Mouse (Mus musculus) forebrain, embryonic 16.5 days (tissue): Measurements from ENCODE around the gene Kif24. TPM values are rescaled to one million over a fixed set of nuclear protein-coding genes. Genes with fewer than 3 reads are reported as not detected.

Experiments
- ATAC-seq: fragments of 200-750 bp; cut with Nextera tagmentation; 2 replicates; pipeline ENCODE4 v1.8.0; 2017; ENCODE audit warnings: mild to moderate bottlenecking, moderate library complexity
- H3K27ac ChIP-seq: fragments of 300-500 bp; sonication (generic); 2 replicates; pipeline ENCODE4 v1.5.1; 2014; ENCODE audit warnings: low read length, control low read depth
- H3K27me3 ChIP-seq: fragments of 300-500 bp; sonication (generic); replicated peaks from 2 replicates; pipeline ENCODE4 v1.6.1; 2014; ENCODE audit warnings: low read length; ENCODE audit not compliant: control insufficient read depth, insufficient read depth
- H3K36me3 ChIP-seq: fragments of 300-500 bp; sonication (generic); 2 replicates; pipeline ENCODE4 v1.6.1; 2014; ENCODE audit not compliant: control insufficient read depth, insufficient read depth
- H3K4me1 ChIP-seq: fragments of 300-500 bp; sonication (generic); replicated peaks from 2 replicates; pipeline ENCODE4 v1.6.1; 2014; ENCODE audit warnings: low read length; ENCODE audit not compliant: control insufficient read depth, insufficient read depth
- H3K4me2 ChIP-seq: fragments of 300-500 bp; sonication (generic); 2 replicates; pipeline ENCODE4 v1.6.1; 2014; ENCODE audit warnings: mild to moderate bottlenecking, low read length, control low read depth
- H3K4me3 ChIP-seq: fragments of 300-500 bp; sonication (generic); replicated peaks from 2 replicates; pipeline ENCODE4 v1.5.1; 2014; ENCODE audit warnings: mild to moderate bottlenecking, low read length, control low read depth
- H3K9ac ChIP-seq: fragments of 300-500 bp; sonication (generic); replicated peaks from 2 replicates; pipeline ENCODE4 v1.6.1; 2014; ENCODE audit warnings: low read depth, low read length, control low read depth
- H3K9me3 ChIP-seq: fragments of 300-500 bp; sonication (generic); 2 replicates; pipeline ENCODE4 v1.6.1; 2016; ENCODE audit warnings: low read length; ENCODE audit not compliant: control insufficient read depth
- WGBS: fragments of 180-500 bp; shearing (Covaris S2); extraction: QIAGEN DNeasy Blood & Tissue Kit; methylation state at CpG from one replicate; pipeline ENCODE4 v1.1.7; 2014; 5-methylcytosine and 5-hydroxymethylcytosine counted together
- polyA plus RNA-seq: library from polyadenylated mRNA; unstranded; fragments of >200 nt; fragmentation: Nextera tagmentation; extraction: Ambion mirVana; gene quantifications from 2 replicates; pipeline ENCODE4 v1.2.1, GENCODE M21; 2015

Kif24 gene
- polyA plus RNA-seq, 1 experiment from 2014 or later = 4.9 TPM

DNA sequence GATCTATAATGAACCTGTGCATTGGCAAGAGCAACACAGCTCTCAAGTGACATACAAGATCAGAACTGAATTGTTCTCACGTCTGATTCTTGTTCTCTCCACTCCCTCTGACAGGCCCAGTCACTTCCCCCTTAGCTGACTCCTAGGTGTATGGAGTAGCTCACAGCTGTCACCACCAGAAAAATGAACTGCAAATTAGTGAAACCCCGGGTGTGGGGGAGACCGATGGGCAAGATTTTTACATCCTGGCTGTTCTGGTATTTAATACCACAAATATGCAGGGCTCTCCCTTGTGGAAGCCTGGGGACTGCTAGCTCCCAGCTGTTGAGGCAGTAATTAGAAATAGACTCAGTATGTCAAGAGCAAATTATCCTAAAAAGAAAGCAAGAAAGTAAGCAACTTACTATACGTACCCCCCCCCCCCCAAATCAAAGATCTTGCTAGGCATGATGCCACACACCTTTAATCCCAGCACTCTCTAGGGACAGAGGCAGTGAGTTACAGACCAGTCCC is 21.8 kb downstream of the Kif24 start:
- Histone ChIP-seq H3K4me2 (no peak overlapping the region), H3K9me3 (no peaks in the 10 kb centered on the region), H3K4me1 (no peaks in the 10 kb centered on the region), H3K27ac (no peak overlapping the region), H3K36me3 (no peaks in the 10 kb centered on the region), H3K27me3 (no peaks in the 10 kb centered on the region), H3K9ac (no peak overlapping the region), H3K4me3 (no peak overlapping the region)
- 84% methylated on average over 4 of the region's 4 CpGs for WGBS
- ATAC-seq = no peak

GRCm38 (mm10) chr4:41438931-41439330 is 25.8 kb downstream of the Kif24 start:
- Histone ChIP-seq H3K27me3 (no peaks in the 10 kb centered on the region), H3K36me3 (no peaks in the 10 kb centered on the region), H3K4me3 (no peak overlapping the region), H3K4me2 (no peak overlapping the region), H3K9ac (no peak overlapping the region), H3K9me3 (no peaks in the 10 kb centered on the region), H3K27ac (no peak overlapping the region), H3K4me1 (no peaks in the 10 kb centered on the region)
- no peak for ATAC-seq
- WGBS = 87% methylated on average over 5 of the region's 5 CpGs

DNA sequence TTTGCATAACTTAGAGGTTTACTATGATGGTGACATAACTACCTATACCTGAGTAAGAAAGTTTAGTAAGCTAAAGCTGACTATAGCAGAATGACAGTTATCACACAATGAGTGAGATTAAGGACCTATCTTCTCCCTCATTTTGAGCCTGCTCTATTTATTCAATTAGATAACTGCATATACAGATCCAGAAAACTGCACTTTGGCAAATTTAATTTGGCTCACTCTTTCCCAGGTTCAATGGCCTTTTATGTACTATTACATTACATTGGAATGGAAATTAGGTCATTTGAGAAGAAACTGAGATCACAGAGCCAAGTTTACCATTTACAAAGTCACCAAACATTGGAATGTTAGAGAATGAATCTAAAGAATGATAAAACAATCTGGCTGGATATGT is 47.7 kb downstream of the Kif24 start:
- H3K9ac ChIP-seq = no peak overlapping the region
- H3K9me3 ChIP-seq = no peaks in the 10 kb centered on the region
- ATAC-seq = no peak
- no peaks in the 10 kb centered on the region for H3K36me3 ChIP-seq
- no peak overlapping the region for H3K4me2 ChIP-seq
- H3K27me3 ChIP-seq = no peaks in the 10 kb centered on the region
- no peak overlapping the region for H3K27ac ChIP-seq
- no peaks in the 10 kb centered on the region for H3K4me1 ChIP-seq
- no peak overlapping the region for H3K4me3 ChIP-seq

- Histone ChIP-seq H3K4me1 (no peaks in the 10 kb centered on the region), H3K9ac (no peak overlapping the region), H3K27me3 (no peaks in the 10 kb centered on the region), H3K4me2 (no peak overlapping the region), H3K9me3 (no peaks in the 10 kb centered on the region), H3K36me3 (no peaks in the 10 kb centered on the region), H3K27ac (no peak overlapping the region), H3K4me3 (no peak overlapping the region)
- ATAC-seq = no peak
- WGBS = 68% methylated on average over 1 of the region's 1 CpGs
Observed at GRCm38 (mm10) chr4:41409341-41409740, 55.3 kb downstream of the Kif24 start.

DNA sequence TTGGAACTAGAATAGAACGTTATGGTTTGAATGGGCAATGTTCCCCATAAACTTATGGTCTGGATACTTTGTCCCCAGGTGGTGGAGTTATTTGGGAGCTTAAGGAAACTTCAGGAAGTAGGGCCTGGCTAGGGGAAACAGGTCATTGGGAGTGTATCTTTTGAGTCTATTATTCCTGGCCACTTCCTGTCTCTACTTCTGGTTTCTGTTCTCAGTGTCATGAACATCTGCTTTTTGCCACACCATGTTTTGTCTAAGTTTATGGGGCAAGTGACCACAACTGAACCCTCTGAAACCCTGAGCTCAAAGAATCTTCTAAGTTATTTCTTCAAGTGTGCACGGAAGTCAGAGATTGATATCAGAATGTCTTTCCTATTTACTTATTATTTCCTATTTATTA is 57.3 kb downstream of the Kif24 start:
- H3K27ac ChIP-seq = no peak overlapping the region
- 91% methylated on average over 2 of the region's 2 CpGs for WGBS
- no peaks in the 10 kb centered on the region for H3K27me3 ChIP-seq
- no peaks in the 10 kb centered on the region for H3K36me3 ChIP-seq
- ATAC-seq = no peak
- no peak overlapping the region for H3K9ac ChIP-seq
- no peak overlapping the region for H3K4me2 ChIP-seq
- H3K9me3 ChIP-seq = no peaks in the 10 kb centered on the region
- H3K4me3 ChIP-seq = no peak overlapping the region
- no peaks in the 10 kb centered on the region for H3K4me1 ChIP-seq

- no peak overlapping the region for H3K4me2 ChIP-seq
- no peak for ATAC-seq
- H3K4me1 ChIP-seq = no peaks in the 10 kb centered on the region
- no peak overlapping the region for H3K9ac ChIP-seq
- H3K27me3 ChIP-seq = no peaks in the 10 kb centered on the region
- WGBS = 86% methylated on average over 9 of the region's 9 CpGs
- H3K4me3 ChIP-seq = no peak overlapping the region
- no peaks in the 10 kb centered on the region for H3K9me3 ChIP-seq
- H3K36me3 ChIP-seq = no peaks in the 10 kb centered on the region
- H3K27ac ChIP-seq = no peak overlapping the region
Observed at GRCm38 (mm10) chr4:41406597-41406996, 58.1 kb downstream of the Kif24 start.

GRCm38 (mm10) chr4:41401573-41401972 is 63.1 kb downstream of the Kif24 start:
- no peaks in the 10 kb centered on the region for H3K4me1 ChIP-seq
- H3K4me2 ChIP-seq = no peak overlapping the region
- H3K9me3 ChIP-seq = no peaks in the 10 kb centered on the region
- no peak overlapping the region for H3K9ac ChIP-seq
- H3K36me3 ChIP-seq = no peaks in the 10 kb centered on the region
- H3K27ac ChIP-seq = no peak overlapping the region
- WGBS = 97% methylated on average over 5 of the region's 5 CpGs
- no peak overlapping the region for H3K4me3 ChIP-seq
- no peaks in the 10 kb centered on the region for H3K27me3 ChIP-seq
- ATAC-seq = no peak

- ATAC-seq = no peak
- Histone ChIP-seq H3K27me3 (no peaks in the 10 kb centered on the region), H3K9me3 (no peaks in the 10 kb centered on the region), H3K4me3 (no peak overlapping the region), H3K36me3 (no peaks in the 10 kb centered on the region), H3K4me1 (no peaks in the 10 kb centered on the region), H3K9ac (no peak overlapping the region), H3K4me2 (no peak overlapping the region), H3K27ac (no peak overlapping the region)
Observed at GRCm38 (mm10) chr4:41401167-41401566, 63.5 kb downstream of the Kif24 start.

DNA sequence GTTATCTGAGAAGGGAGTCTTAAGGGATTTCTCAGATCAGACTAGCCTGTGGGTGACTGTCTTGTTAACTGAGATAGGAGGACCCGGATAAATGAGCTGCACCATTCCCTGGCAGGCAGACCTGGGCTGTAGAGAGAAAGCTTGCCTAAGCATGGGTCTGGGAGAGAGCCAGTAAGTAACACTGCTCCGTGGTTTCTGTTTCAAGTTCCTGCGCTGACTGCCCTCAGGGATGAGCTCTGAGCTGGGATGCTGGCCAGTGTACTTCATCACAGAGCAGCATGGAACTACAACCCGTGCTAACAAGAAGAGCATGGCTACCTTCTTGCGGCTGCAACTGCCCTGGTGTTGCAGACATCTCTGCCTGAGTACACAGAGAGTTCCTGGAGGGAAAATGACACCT is 64.8 kb downstream of the Kif24 start:
- no peak overlapping the region for H3K4me2 ChIP-seq
- no peak for ATAC-seq
- 87% methylated on average over 5 of the region's 5 CpGs for WGBS
- H3K27me3 ChIP-seq = no peaks in the 10 kb centered on the region
- H3K9ac ChIP-seq = no peak overlapping the region
- H3K4me3 ChIP-seq = no peak overlapping the region
- no peaks in the 10 kb centered on the region for H3K9me3 ChIP-seq
- H3K36me3 ChIP-seq = no peaks in the 10 kb centered on the region
- no peak overlapping the region for H3K27ac ChIP-seq
- H3K4me1 ChIP-seq = no peaks in the 10 kb centered on the region

DNA sequence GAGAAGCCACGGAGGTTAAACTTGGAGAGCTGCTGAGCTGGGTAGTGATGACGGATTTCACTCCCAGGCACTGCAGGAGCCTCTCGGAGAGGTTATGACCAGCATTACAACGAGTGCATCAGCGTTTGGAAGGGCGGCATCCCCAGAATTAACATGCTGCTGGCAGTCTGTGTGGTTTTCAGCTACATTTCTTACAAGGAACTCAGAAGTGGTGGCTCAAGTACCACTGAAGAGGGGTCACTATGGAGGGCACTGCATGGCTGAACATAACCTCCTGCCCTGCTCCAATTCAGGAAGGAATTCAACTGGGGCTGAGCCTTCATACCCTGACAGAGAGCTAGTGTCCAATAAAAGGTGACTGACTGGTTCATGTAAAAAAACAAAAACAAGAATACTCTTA is 66.3 kb downstream of the Kif24 start:
- no peak overlapping the region for H3K4me2 ChIP-seq
- no peaks in the 10 kb centered on the region for H3K36me3 ChIP-seq
- no peak overlapping the region for H3K4me3 ChIP-seq
- H3K9me3 ChIP-seq = no peaks in the 10 kb centered on the region
- WGBS = 76% methylated on average over 6 of the region's 6 CpGs
- no peak for ATAC-seq
- H3K4me1 ChIP-seq = no peaks in the 10 kb centered on the region
- H3K27me3 ChIP-seq = no peaks in the 10 kb centered on the region
- H3K9ac ChIP-seq = no peak overlapping the region
- no peak overlapping the region for H3K27ac ChIP-seq
